Mouse (Mus musculus) midbrain, postnatal 0 days (tissue): ENCODE results near the gene Polr3g. TPM values are rescaled to one million over a fixed set of nuclear protein-coding genes. Genes with fewer than 3 reads are reported as not detected.
A peak's percentile ranks its signal among the peaks of the same experiment; 100 is the strongest.
"Not testable (repeated sequence)": the region's sequence is repeated elsewhere in the genome, so short reads cannot be mapped to it uniquely, and the experiment has no call there.

Experiments used
- ATAC-seq: fragments of 200-750 bp; cut with Nextera tagmentation; 2 replicates; pipeline ENCODE4 v1.8.0; 2017; ENCODE audit warnings: moderate number of reproducible peaks, mild to moderate bottlenecking, moderate TSS enrichment, moderate library complexity; ENCODE audit not compliant: low FRiP score
- DNase-seq: peaks from one replicate; pipeline ENCODE4 v3.0.0-alpha.2; 2015; ENCODE audit warnings: low spot score
- H3K27ac ChIP-seq: fragments of 300-500 bp; sonication (generic); 2 replicates; pipeline ENCODE4 v1.5.1; 2014; ENCODE audit warnings: low read depth, mild to moderate bottlenecking, low read length, mixed read lengths
- H3K27me3 ChIP-seq: fragments of 300-500 bp; sonication (generic); 2 replicates; pipeline ENCODE4 v1.6.1; 2014; ENCODE audit warnings: low read length, control low read depth, mixed read lengths; ENCODE audit not compliant: insufficient read depth
- H3K36me3 ChIP-seq: fragments of 300-500 bp; sonication (generic); 2 replicates; pipeline ENCODE4 v1.6.1; 2014; ENCODE audit warnings: low read length, control low read depth, mixed read lengths; ENCODE audit not compliant: insufficient read depth
- H3K4me1 ChIP-seq: fragments of 300-500 bp; sonication (generic); 2 replicates; pipeline ENCODE4 v1.6.1; 2014; ENCODE audit warnings: mild to moderate bottlenecking, control low read depth, antibody characterized with exemption, low read length, mixed read lengths; ENCODE audit not compliant: insufficient read depth
- H3K4me2 ChIP-seq: fragments of 300-500 bp; sonication (generic); 2 replicates; pipeline ENCODE4 v1.6.1; 2014; ENCODE audit warnings: low read depth, mild to moderate bottlenecking, low read length, mixed read lengths; ENCODE audit not compliant: poor library complexity, severe bottlenecking
- H3K4me3 ChIP-seq: fragments of 300-500 bp; sonication (generic); 2 replicates; pipeline ENCODE4 v1.5.1; 2014; ENCODE audit warnings: low read depth, mild to moderate bottlenecking, low read length, moderate library complexity
- H3K9ac ChIP-seq: fragments of 300-500 bp; sonication (generic); replicated peaks from 2 replicates; pipeline ENCODE4 v1.6.1; 2014; ENCODE audit warnings: mild to moderate bottlenecking, low read length, moderate library complexity, mixed read lengths; ENCODE audit not compliant: poor library complexity, severe bottlenecking
- H3K9me3 ChIP-seq: fragments of 300-500 bp; sonication (generic); 2 replicates; pipeline ENCODE4 v1.6.1; 2016; ENCODE audit warnings: low read length, control low read depth
- CTCF ChIP-seq: IDR thresholded peaks from 2 replicates; pipeline ENCODE4 v1.5.1; 2016; ENCODE audit warnings: antibody characterized with exemption, mild to moderate bottlenecking
- WGBS: fragments of 180-500 bp; shearing (Covaris S2); extraction: QIAGEN DNeasy Blood & Tissue Kit; methylation state at CpG from one replicate; pipeline ENCODE4 v1.1.7; 2014; 5-methylcytosine and 5-hydroxymethylcytosine counted together
- polyA plus RNA-seq: library from polyadenylated mRNA; unstranded; fragments of >200 nt; fragmentation: Nextera tagmentation; extraction: Ambion mirVana; gene quantifications from 2 replicates; pipeline ENCODE4 v1.2.1, GENCODE M21; 2015
- total RNA-seq: library from RNA; depleted of rRNA; stranded (reverse); fragments of >200 nt; gene quantifications from 2 replicates; pipeline ENCODE4 v1.2.3, GENCODE M21; 2014

Gene Polr3g
- total and polyA plus RNA-seq, 2 experiments from 2014 or later: 3.0 to 3.9 TPM

- no peaks in the 10 kb centered on the region for H3K27me3 ChIP-seq
- no peaks in the 10 kb centered on the region for H3K36me3 ChIP-seq
- peak; percentile 22; the same call in 1 of the 2 replicates for ATAC-seq
These were observed 52.6 kb downstream of the Polr3g start for GRCm38 (mm10) chr13:81658053-81658752.

GRCm38 (mm10) chr13:81657351-81658052 is 53.3 kb downstream of the Polr3g start, which contains the start of gene Lysmd3:
Gene Lysmd3, plus strand, starts transcription at chr13:81657663.
- TF ChIP-seq CTCF: no peak
- ATAC-seq (peak; percentile 100), DNase-seq (peak; percentile 95)
- Histone ChIP-seq H3K27me3 (no peaks in the 10 kb centered on the region), H3K27ac (peak within 1 kb of the TSS; percentile 79), H3K4me1 (no peaks in the 10 kb centered on the region), H3K4me2 (peak within 1 kb of the TSS; percentile 62), H3K36me3 (no peaks in the 10 kb centered on the region), H3K4me3 (peak within 1 kb of the TSS; percentile 64), H3K9ac (peak within 1 kb of the TSS; percentile 82), H3K9me3 (no peaks in the 10 kb centered on the region)
- under 1% methylated on average over 69 of the region's 73 CpGs for WGBS

More at GRCm38 (mm10) chr13:81658053-81658752, 52.6 kb downstream of the Polr3g start:
- peak overlapping the region; percentile 64 for H3K4me3 ChIP-seq
- peak overlapping the region; percentile 62 for H3K4me2 ChIP-seq
- no peak for DNase-seq
- WGBS: 3% methylated on average over 21 of the region's 21 CpGs
- H3K9ac ChIP-seq: peak overlapping the region; percentile 82
- H3K4me1 ChIP-seq: no peaks in the 10 kb centered on the region
- peak overlapping the region; percentile 76 for H3K27ac ChIP-seq
- no peaks in the 10 kb centered on the region for H3K9me3 ChIP-seq
- no peak for TF ChIP-seq CTCF

- Histone ChIP-seq H3K36me3 (no peaks in the 10 kb centered on the region), H3K27ac (peak overlapping the region; percentile 79), H3K9me3 (no peaks in the 10 kb centered on the region), H3K27me3 (no peaks in the 10 kb centered on the region), H3K4me1 (no peaks in the 10 kb centered on the region), H3K4me2 (peak overlapping the region; percentile 62), H3K4me3 (peak overlapping the region; percentile 64), H3K9ac (peak overlapping the region; percentile 66)
- no peak for TF ChIP-seq CTCF
- no peak for DNase-seq
- no peak for ATAC-seq
- 9% methylated on average over 5 of the region's 5 CpGs for WGBS
These were observed 53.8 kb downstream of the Polr3g start for GRCm38 (mm10) chr13:81657008-81657350.

- no peak for ATAC-seq
- Histone ChIP-seq H3K27me3 (no peaks in the 10 kb centered on the region), H3K27ac (no peak overlapping the region), H3K9me3 (no peaks in the 10 kb centered on the region), H3K9ac (no peak overlapping the region), H3K4me2 (peak overlapping the region; percentile 62), H3K4me1 (no peaks in the 10 kb centered on the region), H3K4me3 (peak overlapping the region; percentile 64), H3K36me3 (no peaks in the 10 kb centered on the region)
- WGBS: 7% methylated on average over 14 of the region's 14 CpGs
- DNase-seq: no peak
- TF ChIP-seq CTCF: no peak
These were observed 54.5 kb downstream of the Polr3g start for GRCm38 (mm10) chr13:81656091-81656850.

GRCm38 (mm10) chr13:81650382-81650781 is 60.4 kb downstream of the Polr3g start:
- H3K9me3 ChIP-seq, H3K27me3 ChIP-seq, H3K27ac ChIP-seq, H3K36me3 ChIP-seq, ATAC-seq, H3K4me1 ChIP-seq, H3K4me3 ChIP-seq, H3K9ac ChIP-seq, H3K4me2 ChIP-seq, DNase-seq: not testable (repeated sequence)
- 92% methylated on average over 5 of the region's 6 CpGs for WGBS
